Mouse (Mus musculus) limb, embryonic 15.5 days (tissue): Measurements from ENCODE around the gene Prkag1. TPM values are rescaled to one million over a fixed set of nuclear protein-coding genes. Genes with fewer than 3 reads are reported as not detected.

Experiments used
- ATAC-seq: fragments of 200-750 bp; cut with Nextera tagmentation; 2 replicates; pipeline ENCODE4 v1.8.0; 2017; ENCODE audit warnings: low read depth, moderate TSS enrichment; ENCODE audit not compliant: insufficient number of reproducible peaks, low FRiP score, low TSS enrichment
- H3K27ac ChIP-seq: fragments of 300-500 bp; sonication (generic); 2 replicates; pipeline ENCODE4 v1.5.1; 2015; ENCODE audit warnings: moderate library complexity, mild to moderate bottlenecking, inconsistent platforms
- H3K27me3 ChIP-seq: fragments of 300-500 bp; sonication (generic); 2 replicates; pipeline ENCODE4 v1.6.1; 2015; ENCODE audit warnings: inconsistent platforms
- H3K36me3 ChIP-seq: fragments of 300-500 bp; sonication (generic); 2 replicates; pipeline ENCODE4 v1.6.1; 2015; ENCODE audit warnings: inconsistent platforms
- H3K4me1 ChIP-seq: fragments of 300-500 bp; sonication (generic); 2 replicates; pipeline ENCODE4 v1.6.1; 2015; ENCODE audit warnings: inconsistent platforms
- H3K4me2 ChIP-seq: fragments of 300-500 bp; sonication (generic); 2 replicates; pipeline ENCODE4 v1.6.1; 2015; ENCODE audit warnings: mild to moderate bottlenecking, inconsistent platforms
- H3K4me3 ChIP-seq: fragments of 300-500 bp; sonication (generic); 2 replicates; pipeline ENCODE4 v1.5.1; 2015; ENCODE audit warnings: mild to moderate bottlenecking, inconsistent platforms
- H3K9ac ChIP-seq: fragments of 300-500 bp; sonication (generic); 2 replicates; pipeline ENCODE4 v1.6.1; 2015; ENCODE audit warnings: inconsistent platforms
- H3K9me3 ChIP-seq: fragments of 300-500 bp; sonication (generic); 2 replicates; pipeline ENCODE4 v1.6.1; 2016; ENCODE audit warnings: inconsistent platforms
- WGBS: fragments of 180-500 bp; shearing (Covaris S2); methylation state at CpG from one replicate; pipeline ENCODE4 v1.1.7; 2015; 5-methylcytosine and 5-hydroxymethylcytosine counted together
- polyA plus RNA-seq: library from polyadenylated mRNA; unstranded; fragments of >200 nt; fragmentation: Nextera tagmentation; extraction: Ambion mirVana; gene quantifications from 2 replicates; pipeline ENCODE4 v1.2.1, GENCODE M21; 2015

Gene Prkag1
- polyA plus RNA-seq, 1 experiment from 2014 or later, result 94.3 TPM

GRCm38 (mm10) chr15:98797835-98798492, 33.4 kb downstream of the Prkag1 start:
- peaks cover 99% of the 10 kb centered on the region for H3K27me3 ChIP-seq
- no peak overlapping the region for H3K9ac ChIP-seq
- ATAC-seq, result no peak
- H3K27ac ChIP-seq, result no peak overlapping the region
- no peaks in the 10 kb centered on the region for H3K9me3 ChIP-seq
- 3% methylated on average over 28 of the region's 28 CpGs for WGBS
- 0 out of 2 replicates have a peak overlapping the region, but pooled peaks have one; percentile 1 for H3K4me2 ChIP-seq
- peaks cover 17% of the 10 kb centered on the region for H3K4me1 ChIP-seq
- H3K36me3 ChIP-seq, result no peaks in the 10 kb centered on the region
- H3K4me3 ChIP-seq, result 0 out of 2 replicates have a peak overlapping the region, but pooled peaks have one; percentile 4

- Histone ChIP-seq H3K4me2 (no peak overlapping the region), H3K9me3 (no peaks in the 10 kb centered on the region), H3K36me3 (no peaks in the 10 kb centered on the region), H3K4me3 (no peak overlapping the region), H3K9ac (no peak overlapping the region), H3K4me1 (peaks cover 26% of the 10 kb centered on the region), H3K27me3 (peaks cover 99% of the 10 kb centered on the region), H3K27ac (no peak overlapping the region)
- 5% methylated on average over 13 of the region's 13 CpGs for WGBS
- ATAC-seq, result no peak
Measured at GRCm38 (mm10) chr15:98796803-98797595, 34.3 kb downstream of the Prkag1 start.

DNA sequence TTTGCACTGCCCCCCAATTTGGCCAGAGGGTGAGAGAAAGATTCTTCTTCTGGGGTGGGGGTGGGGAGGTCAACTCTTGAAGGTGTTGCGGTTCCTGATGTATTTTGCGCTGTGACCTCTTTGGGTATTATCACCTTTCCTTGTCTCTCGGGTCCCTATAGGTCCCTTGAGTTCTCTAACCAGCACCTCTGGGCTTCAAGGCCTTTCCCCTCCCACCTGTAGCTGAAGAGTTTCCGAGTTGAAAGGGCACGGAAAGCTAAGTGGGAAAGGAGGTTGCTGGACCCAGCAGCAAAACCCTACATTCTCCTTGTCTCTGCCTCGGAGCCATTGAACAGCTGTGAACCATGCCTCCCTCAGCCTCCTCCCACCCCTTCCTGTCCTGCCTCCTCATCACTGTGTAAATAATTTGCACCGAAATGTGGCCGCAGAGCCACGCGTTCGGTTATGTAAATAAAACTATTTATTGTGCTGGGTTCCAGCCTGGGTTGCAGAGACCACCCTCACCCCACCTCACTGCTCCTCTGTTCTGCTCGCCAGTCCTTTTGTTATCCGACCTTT, 38.1 kb downstream of the Prkag1 start:
- Histone ChIP-seq H3K4me2 (peak overlapping the region; percentile 52; the same call in 1 of the 2 replicates), H3K9ac (no peak overlapping the region), H3K27ac (no peak overlapping the region), H3K4me1 (peaks cover 52% of the 10 kb centered on the region), H3K9me3 (no peaks in the 10 kb centered on the region), H3K4me3 (peak overlapping the region; percentile 35; the same call in 1 of the 2 replicates), H3K36me3 (no peaks in the 10 kb centered on the region), H3K27me3 (peaks cover 99% of the 10 kb centered on the region)
- ATAC-seq, result no peak
- WGBS, result 3% methylated on average over 13 of the region's 13 CpGs

DNA sequence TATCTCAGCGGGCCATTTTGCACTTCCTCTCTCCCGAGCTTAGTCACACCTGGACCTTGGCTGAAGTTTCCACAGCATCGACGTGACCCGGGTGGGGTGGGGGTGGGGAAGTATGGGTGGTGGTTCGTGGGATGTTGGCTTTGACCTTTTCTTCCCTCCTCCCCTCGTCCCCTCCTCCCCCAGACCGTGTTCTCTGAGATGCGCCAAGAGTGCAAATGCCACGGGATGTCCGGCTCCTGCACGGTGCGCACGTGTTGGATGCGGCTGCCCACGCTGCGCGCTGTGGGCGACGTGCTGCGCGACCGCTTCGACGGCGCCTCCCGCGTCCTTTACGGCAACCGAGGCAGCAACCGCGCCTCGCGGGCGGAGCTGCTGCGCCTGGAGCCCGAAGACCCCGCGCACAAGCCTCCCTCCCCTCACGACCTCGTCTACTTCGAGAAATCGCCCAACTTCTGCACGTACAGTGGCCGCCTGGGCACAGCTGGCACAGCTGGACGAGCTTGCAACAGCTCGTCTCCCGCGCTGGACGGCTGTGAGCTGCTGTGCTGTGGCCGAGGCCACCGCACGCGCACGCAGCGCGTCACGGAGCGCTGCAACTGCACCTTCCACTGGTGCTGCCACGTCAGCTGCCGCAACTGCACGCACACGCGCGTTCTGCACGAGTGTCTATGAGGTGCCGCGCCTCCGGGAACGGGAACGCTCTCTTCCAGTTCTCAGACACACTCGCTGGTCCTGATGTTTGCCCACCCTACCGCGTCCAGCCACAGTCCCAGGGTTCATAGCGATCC, 38.9 kb downstream of the Prkag1 start:
- Histone ChIP-seq H3K9me3 (no peaks in the 10 kb centered on the region), H3K4me1 (peaks cover 47% of the 10 kb centered on the region), H3K4me2 (peak overlapping the region; percentile 52), H3K4me3 (peak overlapping the region; percentile 35), H3K27ac (no peak overlapping the region), H3K9ac (no peak overlapping the region), H3K36me3 (no peaks in the 10 kb centered on the region), H3K27me3 (peaks cover 99% of the 10 kb centered on the region)
- no peak for ATAC-seq
- under 1% methylated on average over 75 of the region's 75 CpGs for WGBS

DNA sequence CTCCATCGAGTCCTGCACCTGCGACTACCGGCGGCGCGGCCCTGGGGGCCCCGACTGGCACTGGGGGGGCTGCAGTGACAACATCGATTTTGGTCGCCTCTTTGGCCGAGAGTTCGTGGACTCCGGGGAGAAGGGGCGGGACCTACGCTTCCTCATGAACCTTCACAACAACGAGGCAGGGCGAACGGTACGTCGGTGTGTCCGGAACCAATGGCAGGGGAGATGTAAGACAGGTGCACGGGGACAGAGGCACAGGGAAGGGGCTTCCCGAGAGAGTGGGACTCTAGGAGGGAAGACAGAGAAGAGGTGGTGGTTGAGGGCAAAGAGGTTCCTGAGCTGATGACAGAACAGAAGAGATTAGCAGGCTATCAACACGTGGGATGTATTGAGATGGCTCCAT, 39.5 kb downstream of the Prkag1 start:
- Histone ChIP-seq H3K27ac (no peak overlapping the region), H3K4me2 (no peak overlapping the region), H3K4me3 (peak overlapping the region; percentile 35), H3K27me3 (peaks cover 98% of the 10 kb centered on the region), H3K9ac (no peak overlapping the region), H3K9me3 (no peaks in the 10 kb centered on the region), H3K4me1 (peaks cover 43% of the 10 kb centered on the region), H3K36me3 (no peaks in the 10 kb centered on the region)
- WGBS, result 2% methylated on average over 23 of the region's 23 CpGs
- ATAC-seq, result no peak

DNA sequence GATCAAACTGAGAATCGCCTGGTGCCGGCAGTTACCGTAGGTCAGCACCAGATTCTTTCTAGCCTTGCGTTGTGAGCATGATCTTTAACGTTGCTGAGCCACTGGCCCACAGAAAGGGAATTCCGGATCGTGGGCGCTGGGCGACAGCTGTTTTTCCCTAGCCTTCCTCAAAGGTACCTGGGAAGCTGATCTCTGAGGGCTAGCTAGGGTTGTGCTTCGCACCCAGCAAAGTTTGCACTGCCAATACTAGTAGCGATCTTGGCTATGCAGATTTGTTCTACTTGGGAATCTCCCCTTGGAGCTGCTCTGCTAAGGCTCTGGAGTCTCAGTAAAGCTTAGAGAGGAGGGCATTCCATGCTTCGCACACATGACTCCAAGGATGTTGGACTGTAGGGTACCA, 40.1 kb downstream of the Prkag1 start:
- 2% methylated on average over 12 of the region's 12 CpGs for WGBS
- H3K9ac ChIP-seq, result no peak overlapping the region
- ATAC-seq, result no peak

DNA sequence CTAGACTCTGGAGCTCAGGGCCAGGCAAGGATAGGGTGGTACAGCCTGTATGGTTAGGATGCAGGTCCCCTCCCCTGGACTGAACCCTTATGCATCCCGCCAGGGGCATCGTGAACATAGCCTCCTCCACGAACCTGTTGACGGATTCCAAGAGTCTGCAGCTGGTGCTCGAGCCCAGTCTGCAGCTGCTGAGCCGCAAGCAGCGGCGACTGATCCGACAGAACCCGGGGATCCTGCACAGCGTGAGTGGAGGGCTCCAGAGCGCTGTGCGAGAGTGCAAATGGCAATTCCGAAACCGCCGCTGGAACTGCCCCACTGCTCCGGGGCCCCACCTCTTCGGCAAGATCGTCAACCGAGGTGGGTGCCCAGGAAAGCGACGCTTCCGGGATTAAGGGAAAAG, 40.6 kb downstream of the Prkag1 start:
- H3K4me2 ChIP-seq, result peak overlapping the region; percentile 38
- peak overlapping the region; percentile 21 for H3K4me3 ChIP-seq
- no peaks in the 10 kb centered on the region for H3K36me3 ChIP-seq
- no peak for ATAC-seq
- H3K9me3 ChIP-seq, result no peaks in the 10 kb centered on the region
- peaks cover 95% of the 10 kb centered on the region for H3K27me3 ChIP-seq
- H3K4me1 ChIP-seq, result peaks cover 40% of the 10 kb centered on the region
- under 1% methylated on average over 23 of the region's 23 CpGs for WGBS
- no peak overlapping the region for H3K9ac ChIP-seq
- H3K27ac ChIP-seq, result no peak overlapping the region

More for the DNA sequence above, 40.1 kb downstream of the Prkag1 start:
- peak overlapping the region; percentile 38 for H3K4me2 ChIP-seq
- peaks cover 40% of the 10 kb centered on the region for H3K4me1 ChIP-seq
- peaks cover 98% of the 10 kb centered on the region for H3K27me3 ChIP-seq
- peak overlapping the region; percentile 21 for H3K4me3 ChIP-seq
- H3K9me3 ChIP-seq, result no peaks in the 10 kb centered on the region
- no peaks in the 10 kb centered on the region for H3K36me3 ChIP-seq
- no peak overlapping the region for H3K27ac ChIP-seq

- H3K27me3 ChIP-seq, result peaks cover 90% of the 10 kb centered on the region
- no peak within 1 kb of the TSS for H3K9ac ChIP-seq
- H3K4me2 ChIP-seq, result peak within 1 kb of the TSS; percentile 38
- H3K9me3 ChIP-seq, result no peaks in the 10 kb centered on the region
- peaks cover 40% of the 10 kb centered on the region for H3K4me1 ChIP-seq
- H3K27ac ChIP-seq, result no peak within 1 kb of the TSS
- 0 out of 2 replicates have a peak, but pooled peaks have one; percentile 22 for ATAC-seq
- no peaks in the 10 kb centered on the region for H3K36me3 ChIP-seq
- peak within 1 kb of the TSS; percentile 21 for H3K4me3 ChIP-seq
- 4% methylated on average over 46 of the region's 51 CpGs for WGBS
Measured at GRCm38 (mm10) chr15:98789661-98790535, 41.4 kb downstream of the Prkag1 start, which contains the start of gene Wnt1. Gene Wnt1 (plus strand): TSS chr15:98789857.

GRCm38 (mm10) chr15:98788972-98789660, 42.2 kb downstream of the Prkag1 start:
- H3K27me3 ChIP-seq, result peaks cover 84% of the 10 kb centered on the region
- H3K4me3 ChIP-seq, result peak overlapping the region; percentile 17; the same call in 1 of the 2 replicates
- no peaks in the 10 kb centered on the region for H3K36me3 ChIP-seq
- H3K9me3 ChIP-seq, result no peaks in the 10 kb centered on the region
- peaks cover 40% of the 10 kb centered on the region for H3K4me1 ChIP-seq
- WGBS, result 13% methylated on average over 24 of the region's 24 CpGs
- ATAC-seq, result no peak
- H3K27ac ChIP-seq, result no peak overlapping the region
- peak overlapping the region; percentile 19; the same call in 1 of the 2 replicates for H3K4me2 ChIP-seq
- H3K9ac ChIP-seq, result no peak overlapping the region

- no peak for ATAC-seq
- no peak overlapping the region for H3K4me3 ChIP-seq
- H3K9me3 ChIP-seq, result no peaks in the 10 kb centered on the region
- H3K4me2 ChIP-seq, result no peak overlapping the region
- WGBS, result 26% methylated on average over 4 of the region's 4 CpGs
- H3K9ac ChIP-seq, result no peak overlapping the region
- H3K27ac ChIP-seq, result no peak overlapping the region
- peaks cover 74% of the 10 kb centered on the region for H3K27me3 ChIP-seq
- H3K36me3 ChIP-seq, result no peaks in the 10 kb centered on the region
- peaks cover 35% of the 10 kb centered on the region for H3K4me1 ChIP-seq
Measured at GRCm38 (mm10) chr15:98787930-98788329, 43.4 kb downstream of the Prkag1 start.
